16 mouse cellular contexts compared by ENCODE assay signal in genomic region chr5:147655761-147656160, GRCm38 (mm10).
DNase-seq lines count a peak whose midpoint lies in the region; ATAC-seq and TF ChIP-seq lines count a peak whose summit lies in the region.
"Had no signal": no experiment of that assay in that cellular context is flagged by ENCODE, and none has a peak within 500 bp of the region (broad histone marks: within the 10 kb centered on the region; RNA-seq: fewer than 3 reads in every experiment).

No protein-coding gene starts in this region.

- TF ChIP-seq POLR2A in CH12.LX (IDR thresholded peaks at IDR 0.05; ENCODE audit: low read depth, low read length) = no peak

- no peaks in the 10 kb centered on the region for H3K79me2 ChIP-seq in CH12.LX (replicated peaks; ENCODE audit: control insufficient read depth, extremely low read depth, insufficient read depth, poor library complexity, severe bottlenecking)

- H3K27ac ChIP-seq in liver, embryonic 14.5 days = no peak overlapping the region
- no peak overlapping the region for H3K27ac ChIP-seq in liver, embryonic 12.5 days
- no peak overlapping the region for H3K27ac ChIP-seq in CH12.LX (ENCODE audit: insufficient read depth, low read depth)
- H3K27ac ChIP-seq: heart, embryonic 15.5 days; hindbrain, embryonic 15.5 days had no signal

- H3K4me3 ChIP-seq in liver, embryonic 14.5 days (ENCODE audit: insufficient read depth in 1 of 2, low read depth in 2 of 2, low read length in 2 of 2) = no peak overlapping the region
- no peak overlapping the region for H3K4me3 ChIP-seq in liver, embryonic 12.5 days
- no peak overlapping the region for H3K4me3 ChIP-seq in CH12.LX (replicated peaks in 1 of 3; ENCODE audit: low read depth in 2 of 3, low read length in 2 of 3, poor library complexity in 1 of 3)
- H3K4me3 ChIP-seq: heart, embryonic 15.5 days; hindbrain, embryonic 15.5 days; megakaryocyte, embryonic 14.5 days; myocyte had no signal

- H3K4me2 ChIP-seq in liver, embryonic 14.5 days (ENCODE audit: low read depth) = no peak overlapping the region
- no peak overlapping the region for H3K4me2 ChIP-seq in liver, embryonic 12.5 days
- no peak overlapping the region for H3K4me2 ChIP-seq in CH12.LX (ENCODE audit: insufficient read depth, low read depth, poor library complexity, severe bottlenecking)
- H3K4me2 ChIP-seq: heart, embryonic 15.5 days; hindbrain, embryonic 15.5 days had no signal

- no peak for ATAC-seq in liver, embryonic 14.5 days (ENCODE audit: insufficient read depth)
- ATAC-seq in liver, embryonic 12.5 days = no peak

- in situ Hi-C loops in CH12.LX (cut with MboI; ENCODE audit: low pct_ligation_motif_present, low pct_unique_long_range_greater_than_20kb, low sequenced_read_pairs) = no loop called here

- 0 out of 2 replicates have a peak, but pooled peaks have one; percentile 20 for TF ChIP-seq CTCF in liver, embryonic 14.5 days (IDR thresholded peaks at IDR 0.05; ENCODE audit: low read depth)
- TF ChIP-seq CTCF in CH12.LX (conservative IDR thresholded peaks at IDR 0.05 in 1 of 2, IDR thresholded peaks at IDR 0.05 in 1 of 2; ENCODE audit: low read depth in 2 of 2, low read length in 2 of 2) = peak in 1 of 2 experiments; percentile 61; a peak in 2 of 4 replicates

- DNase-seq in heart, adult 11 months = peak; percentile 67
- DNase-seq in heart, postnatal 14 days = no peak
- no peak for DNase-seq in liver, embryonic 14.5 days (ENCODE audit: low read depth in 3 of 3, low spot score in 3 of 3)
- DNase-seq in CH12.LX (ENCODE audit: extremely low read depth) = peak; percentile 11
- peak; percentile 38 for DNase-seq in brain, adult 2 months (ENCODE audit: low read depth, low spot score)
- DNase-seq in frontal cortex, postnatal 36 days (ENCODE audit: low spot score in 2 of 2) = no peak
- no peak for DNase-seq in embryo, embryonic 11 days
- DNase-seq: adrenal gland, postnatal 25 days; cerebellum, adult 11 months; right cerebral cortex, adult 18-20 months; spleen, adult 18-20 months had no signal

- 56% methylated on average over 7 of the region's 7 CpGs for WGBS in liver, embryonic 14.5 days (ENCODE audit: insufficient replicate concordance)
- 69% methylated on average over 7 of the region's 7 CpGs for WGBS in liver, embryonic 12.5 days (ENCODE audit: insufficient replicate concordance)

- H3K9ac ChIP-seq in liver, embryonic 14.5 days (replicated peaks) = no peak overlapping the region
- no peak overlapping the region for H3K9ac ChIP-seq in liver, embryonic 12.5 days
- H3K9ac ChIP-seq in CH12.LX (ENCODE audit: insufficient read depth, low read depth) = no peak overlapping the region
- H3K9ac ChIP-seq: heart, embryonic 15.5 days; hindbrain, embryonic 15.5 days had no signal

- dilution Hi-C loops in CH12.LX (cut with MboI; ENCODE audit: extremely low pct_ligation_motif_present, extremely low pct_unique_long_range_greater_than_20kb, low sequenced_read_pairs) = no loop called here

- H3K27me3 ChIP-seq in liver, embryonic 14.5 days (ENCODE audit: control insufficient read depth, insufficient read depth, low read length) = no peaks in the 10 kb centered on the region
- no peaks in the 10 kb centered on the region for H3K27me3 ChIP-seq in liver, embryonic 12.5 days (replicated peaks)
- no peaks in the 10 kb centered on the region for H3K27me3 ChIP-seq in CH12.LX (replicated peaks)
- H3K27me3 ChIP-seq: heart, embryonic 15.5 days; hindbrain, embryonic 15.5 days had no signal

- no peaks in the 10 kb centered on the region for H3K36me3 ChIP-seq in liver, embryonic 14.5 days (replicated peaks; ENCODE audit: control insufficient read depth, insufficient read depth, low read depth)
- no peaks in the 10 kb centered on the region for H3K36me3 ChIP-seq in liver, embryonic 12.5 days
- H3K36me3 ChIP-seq in CH12.LX (replicated peaks in 1 of 2; ENCODE audit: control insufficient read depth in 1 of 2, insufficient read depth in 1 of 2, low read length in 1 of 2) = no peaks in the 10 kb centered on the region
- H3K36me3 ChIP-seq: hindbrain, embryonic 15.5 days had no signal

- TF ChIP-seq EP300 in liver, embryonic 14.5 days (IDR thresholded peaks at IDR 0.05; ENCODE audit: low read depth) = no peak
- TF ChIP-seq EP300 in CH12.LX (IDR thresholded peaks at IDR 0.05; ENCODE audit: low read length) = no peak

- no peaks in the 10 kb centered on the region for H3K9me3 ChIP-seq in liver, embryonic 14.5 days (ENCODE audit: control insufficient read depth, low read length)
- peaks cover 14% of the 10 kb centered on the region; the same call in 1 of the 2 replicates for H3K9me3 ChIP-seq in liver, embryonic 12.5 days (replicated peaks)
- H3K9me3 ChIP-seq in CH12.LX (replicated peaks; ENCODE audit: low read length) = peaks cover 2% of the 10 kb centered on the region
- H3K9me3 ChIP-seq: heart, embryonic 15.5 days; hindbrain, embryonic 15.5 days had no signal

- peak; percentile 62 for TF ChIP-seq RAD21 in CH12.LX (IDR thresholded peaks at IDR 0.05; ENCODE audit: low read depth, low read length)

- intact Hi-C loops in heart, postnatal 14 days (cut with DNase I) = no loop called here

- H3K4me1 ChIP-seq in liver, embryonic 14.5 days (replicated peaks; ENCODE audit: control insufficient read depth in 2 of 2, insufficient read depth in 2 of 2, low read length in 1 of 2) = peaks cover 0 to 3% of the 10 kb centered on the region in 2 experiments; a peak in 2 of 4 replicates
- H3K4me1 ChIP-seq in liver, embryonic 12.5 days = peaks cover 14% of the 10 kb centered on the region
- peaks cover 2 to 23% of the 10 kb centered on the region in 2 experiments; a peak in 3 of 4 replicates for H3K4me1 ChIP-seq in CH12.LX (ENCODE audit: control insufficient read depth in 1 of 2, insufficient read depth in 2 of 2)
- H3K4me1 ChIP-seq: hindbrain, embryonic 15.5 days had no signal

TF ChIP-seq in CH12.LX, 34 proteins besides CTCF, POLR2A, EP300 and RAD21:
- TF ChIP-seq MAX (IDR thresholded peaks at IDR 0.05; ENCODE audit: low read length) = peak; percentile 40; the same call in 1 of the 2 replicates
- TF ChIP-seq SMC3 (IDR thresholded peaks at IDR 0.05; ENCODE audit: low read depth, low read length) = peak; percentile 59
- TF ChIP-seq UBTF (IDR thresholded peaks at IDR 0.05; ENCODE audit: low read depth, low read length) = no peak
- 0 out of 2 replicates have a peak, but pooled peaks have one; percentile 20 for TF ChIP-seq MYC (IDR thresholded peaks at IDR 0.05; ENCODE audit: low read depth, low read length)
- no peak for TF ChIP-seq E2F4 (IDR thresholded peaks at IDR 0.05; ENCODE audit: insufficient replicate concordance, low read depth, low read length)
- peak; percentile 17; the same call in 1 of the 2 replicates for TF ChIP-seq BHLHE40 (IDR thresholded peaks at IDR 0.05; ENCODE audit: low read depth, low read length)

Comparison
In these comparisons a context has a peak if more than half of its experiments do, and no peak if none do; other contexts are left out.
1. DNase-seq: peak in heart, adult 11 months (single experiment), CH12.LX (single experiment) and brain, adult 2 months (single experiment); none in heart, postnatal 14 days (0 of 2), liver, embryonic 14.5 days (0 of 3), frontal cortex, postnatal 36 days (0 of 2) and embryo, embryonic 11 days (single experiment).